Mouse (Mus musculus): ENCODE measurements at regions not wholly inside any gene's neighbourhood (a gene's known extent, or its start where the extent isn't known, plus 50 kb on each side); places are given as distances from the start of the nearest gene placed in this dataset.

DNA sequence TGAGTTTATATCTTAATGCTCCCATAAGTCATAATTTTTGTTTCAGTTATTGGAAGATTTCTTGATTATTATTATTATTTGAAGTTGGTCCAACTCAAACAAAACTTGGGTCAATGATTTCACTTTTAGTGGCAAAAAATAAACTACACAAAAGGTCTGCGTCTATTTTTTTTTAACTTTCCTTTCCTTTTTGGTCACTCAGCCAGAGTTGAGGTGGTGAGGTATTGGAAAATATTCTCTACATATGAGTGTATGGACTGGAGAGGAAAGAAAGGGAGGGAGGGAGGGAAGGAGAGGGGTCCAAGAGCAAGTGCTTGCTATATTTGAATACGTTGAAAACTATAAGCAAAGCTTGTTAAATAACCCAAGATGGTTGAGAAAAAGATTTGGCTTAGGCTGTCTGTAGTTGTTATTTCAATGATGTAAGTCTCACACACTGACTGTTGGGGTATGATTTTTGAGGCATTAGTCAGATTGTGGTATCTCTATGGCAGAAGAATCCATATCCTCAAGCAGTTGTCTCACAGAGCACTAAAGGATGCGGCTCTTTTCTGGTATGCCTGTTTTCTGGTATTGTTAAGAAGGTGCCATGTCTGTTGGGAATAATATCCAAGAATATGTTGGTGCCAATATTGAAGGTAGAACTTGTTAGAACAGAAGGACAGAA, 75.9 kb upstream of the Hey2 start:
- Histone ChIP-seq H3K36me3 (no peaks in the 10 kb centered on the region), H3K4me2 (replicated peaks) (no peak overlapping the region), H3K27me3 (no peaks in the 10 kb centered on the region), H3K4me1 (no peaks in the 10 kb centered on the region), H3K4me3 (no peak overlapping the region), H3K9ac (replicated peaks) (no peak overlapping the region), H3K27ac (replicated peaks) (no peak overlapping the region), H3K9me3 (no peaks in the 10 kb centered on the region)
- no peak for ATAC-seq (replicated peaks)
- WGBS, result 86% methylated on average over 3 of the region's 3 CpGs

DNA sequence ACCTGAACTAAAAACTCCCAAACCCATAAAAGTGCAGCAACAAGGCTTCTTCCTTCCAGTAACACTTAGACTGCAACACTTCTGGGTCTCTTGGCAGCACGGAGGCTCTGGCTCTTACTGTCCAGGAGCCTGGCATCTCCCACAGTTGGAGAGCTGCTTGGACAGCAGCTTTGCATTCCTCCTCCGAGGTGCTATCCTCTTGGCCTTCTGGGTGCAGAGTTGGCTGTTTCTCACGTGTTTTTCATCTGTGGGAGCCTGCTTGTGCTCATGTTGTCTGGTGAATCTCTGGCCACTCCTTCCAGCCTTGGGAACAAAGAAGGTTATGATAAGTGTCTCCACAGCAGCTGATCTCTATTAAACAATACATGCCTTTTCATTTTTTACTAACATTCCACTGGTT, 51.2 kb upstream of the Hey2 start:
- Histone ChIP-seq H3K9me3 (no peaks in the 10 kb centered on the region), H3K27me3 (no peaks in the 10 kb centered on the region), H3K4me1 (no peaks in the 10 kb centered on the region), H3K36me3 (no peaks in the 10 kb centered on the region), H3K4me3 (no peak overlapping the region), H3K9ac (replicated peaks) (no peak overlapping the region), H3K4me2 (replicated peaks) (no peak overlapping the region), H3K27ac (replicated peaks) (no peak overlapping the region)
- WGBS, result 67% methylated on average over 3 of the region's 3 CpGs
- ATAC-seq (replicated peaks), result no peak
